Mouse (Mus musculus) MEL (cell line): ENCODE results near the gene Cep89.

Experiments used
- CTCF ChIP-seq, 3 experiments: IDR thresholded peaks in 2 of 3; conservative IDR thresholded peaks in 1 of 3; 2 replicates each; pipeline ENCODE4 v1.5.1; 2011 to 2012; ENCODE audit warnings: low read length in 3 of 3, low read depth in 2 of 3, mild to moderate bottlenecking in 2 of 3, improper control_type of control experiment in 1 of 3, inconsistent platforms in 1 of 3, mixed read lengths in 1 of 3, moderate library complexity in 1 of 3; ENCODE audit not compliant: control insufficient read depth in 1 of 3, insufficient read depth in 1 of 3, poor library complexity in 1 of 3, severe bottlenecking in 1 of 3
- EP300 ChIP-seq, 2 experiments: IDR thresholded peaks; 2 replicates each; pipeline ENCODE4 v1.6.1; 2011; ENCODE audit warnings: improper control_type of control experiment in 2 of 2, low read length in 2 of 2, low read depth in 1 of 2, mild to moderate bottlenecking in 1 of 2

DNA sequence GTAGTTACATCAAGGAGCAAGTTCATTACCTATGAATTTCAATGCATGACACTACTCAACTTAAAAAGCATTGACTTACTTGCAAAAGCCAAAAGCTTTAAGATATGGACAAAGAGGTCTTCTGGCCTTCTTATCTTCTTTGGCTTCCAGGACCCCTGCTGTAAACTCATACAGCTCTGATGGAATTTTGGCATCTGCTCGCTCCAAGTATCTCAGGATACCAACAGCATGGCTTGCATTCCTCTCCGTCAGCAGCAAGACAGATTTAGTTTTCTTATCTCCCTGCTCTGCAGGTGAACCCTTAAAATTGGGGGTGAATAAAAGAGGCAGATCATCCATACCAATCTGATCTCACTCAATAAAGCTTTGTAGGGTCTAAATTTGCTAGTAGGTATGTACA is 88.3 kb downstream of the Cep89 start:
- TF ChIP-seq CTCF (IDR thresholded peaks at IDR 0.05 in 2 of 3, conservative IDR thresholded peaks at IDR 0.05 in 1 of 3; ENCODE audit: control insufficient read depth in 1 of 3, insufficient read depth in 1 of 3, low read depth in 2 of 3, low read length in 3 of 3, poor library complexity in 1 of 3, severe bottlenecking in 1 of 3), result no peak
- TF ChIP-seq EP300 (IDR thresholded peaks at IDR 0.05; ENCODE audit: low read depth in 1 of 2, low read length in 2 of 2), result no peak
